Mouse (Mus musculus) embryonic facial prominence, embryonic 11.5 days (tissue): ENCODE measurements around the gene Arhgap42. TPM values are rescaled to one million over a fixed set of nuclear protein-coding genes. Genes with fewer than 3 reads are reported as not detected.

Experiments used
- ATAC-seq: fragments of 200-750 bp; cut with Nextera tagmentation; replicated peaks from 2 replicates; pipeline ENCODE4 v1.8.0; 2017; ENCODE audit warnings: low read depth; ENCODE audit not compliant: insufficient number of reproducible peaks, low FRiP score, low TSS enrichment
- DNase-seq: peaks from one replicate; pipeline ENCODE4 v3.0.0-alpha.2; 2015; ENCODE audit warnings: low spot score
- H3K27ac ChIP-seq: fragments of 300-500 bp; sonication (generic); replicated peaks from 2 replicates; pipeline ENCODE4 v1.5.1; 2014; ENCODE audit warnings: mild to moderate bottlenecking, low read depth, low read length, control low read depth
- H3K27me3 ChIP-seq: fragments of 300-500 bp; sonication (generic); 2 replicates; pipeline ENCODE4 v1.6.1; 2014; ENCODE audit warnings: mild to moderate bottlenecking, low read length, moderate library complexity, mixed read lengths; ENCODE audit not compliant: control insufficient read depth, insufficient read depth
- H3K36me3 ChIP-seq: fragments of 300-500 bp; sonication (generic); replicated peaks from 2 replicates; pipeline ENCODE4 v1.6.1; 2014; ENCODE audit warnings: low read depth, mild to moderate bottlenecking, low read length, moderate library complexity, mixed read lengths; ENCODE audit not compliant: control insufficient read depth, insufficient read depth
- H3K4me1 ChIP-seq: fragments of 300-500 bp; sonication (generic); 2 replicates; pipeline ENCODE4 v1.6.1; 2014; ENCODE audit warnings: low read length, mixed read lengths; ENCODE audit not compliant: control insufficient read depth, insufficient read depth
- H3K4me2 ChIP-seq: fragments of 300-500 bp; sonication (generic); 2 replicates; pipeline ENCODE4 v1.6.1; 2014; ENCODE audit warnings: low read depth, mild to moderate bottlenecking, control low read depth, low read length, moderate library complexity
- H3K4me3 ChIP-seq: fragments of 300-500 bp; sonication (generic); 2 replicates; pipeline ENCODE4 v1.5.1; 2014; ENCODE audit warnings: low read depth, low read length, control low read depth
- H3K9ac ChIP-seq: fragments of 300-500 bp; sonication (generic); replicated peaks from 2 replicates; pipeline ENCODE4 v1.6.1; 2014; ENCODE audit warnings: mild to moderate bottlenecking, control low read depth, low read length
- H3K9me3 ChIP-seq: fragments of 300-500 bp; sonication (generic); replicated peaks from 2 replicates; pipeline ENCODE4 v1.6.1; 2016; ENCODE audit warnings: mild to moderate bottlenecking, low read length, inconsistent platforms, mixed read lengths; ENCODE audit not compliant: control insufficient read depth
- WGBS: fragments of 180-500 bp; shearing (Covaris S2); extraction: QIAGEN DNeasy Blood & Tissue Kit; methylation state at CpG from one replicate; pipeline ENCODE4 v1.1.7; 2014; 5-methylcytosine and 5-hydroxymethylcytosine counted together
- polyA plus RNA-seq: library from polyadenylated mRNA; unstranded; fragments of >200 nt; fragmentation: Nextera tagmentation; extraction: Ambion mirVana; gene quantifications from 2 replicates; pipeline ENCODE4 v1.2.1, GENCODE M21; 2014

The Arhgap42 gene
- polyA plus RNA-seq, 1 experiment from 2014 or later = 38.9 TPM

DNA sequence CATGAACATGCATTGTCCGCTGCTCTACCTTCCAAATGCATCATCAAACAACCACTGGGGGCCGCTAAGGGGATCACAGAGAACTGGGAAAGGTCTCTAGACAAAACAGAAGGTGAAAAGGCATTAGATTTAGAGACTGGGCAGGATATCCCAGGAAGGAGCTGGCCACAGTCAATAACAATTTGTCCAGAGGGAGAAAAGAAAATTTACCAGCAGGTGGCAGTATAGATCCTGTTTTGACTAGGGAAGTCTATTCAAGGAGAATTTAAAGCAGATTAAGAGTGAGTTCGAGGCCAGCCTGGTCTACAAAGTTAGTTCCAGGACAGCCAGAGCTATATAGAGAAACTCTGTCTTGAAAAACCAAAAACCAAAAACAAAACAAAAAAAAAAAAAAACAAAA, 189.7 kb downstream of the Arhgap42 start:
- WGBS = 63% methylated on average over 3 of the region's 3 CpGs
- H3K4me1 ChIP-seq = no peaks in the 10 kb centered on the region
- DNase-seq (peak; percentile 72), ATAC-seq (no peak)
- no peak overlapping the region for H3K4me2 ChIP-seq
- H3K27ac ChIP-seq = no peak overlapping the region
- H3K36me3 ChIP-seq = no peaks in the 10 kb centered on the region
- no peaks in the 10 kb centered on the region for H3K9me3 ChIP-seq
- no peaks in the 10 kb centered on the region for H3K27me3 ChIP-seq
- no peak overlapping the region for H3K9ac ChIP-seq
- H3K4me3 ChIP-seq = no peak overlapping the region

DNA sequence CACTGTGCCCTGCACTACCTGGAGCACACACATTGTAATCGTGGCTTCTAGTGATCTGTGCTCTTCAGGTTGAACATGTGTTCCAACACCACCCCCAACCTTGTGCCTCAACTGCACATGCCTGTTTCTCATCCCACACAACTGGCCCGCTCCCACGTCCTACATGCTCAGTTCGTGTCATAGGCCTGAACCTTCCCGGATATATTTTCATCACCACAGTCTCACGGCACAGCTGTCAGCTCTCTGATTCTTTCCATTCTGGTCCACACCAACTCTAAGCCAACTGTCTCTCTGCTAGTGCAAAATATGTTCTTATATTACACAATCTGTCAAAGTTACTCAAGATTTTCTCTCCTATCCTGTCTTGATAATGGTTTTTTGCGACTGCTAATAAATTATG, 197.9 kb downstream of the Arhgap42 start:
- no peaks in the 10 kb centered on the region for H3K36me3 ChIP-seq
- 91% methylated on average over 7 of the region's 7 CpGs for WGBS

GRCm38 (mm10) chr9:9037017-9037671, 201.8 kb downstream of the Arhgap42 start:
- Histone ChIP-seq H3K4me1 (no peaks in the 10 kb centered on the region), H3K36me3 (no peaks in the 10 kb centered on the region), H3K9ac (no peak overlapping the region), H3K27me3 (no peaks in the 10 kb centered on the region), H3K4me2 (no peak overlapping the region), H3K4me3 (no peak overlapping the region), H3K27ac (no peak overlapping the region), H3K9me3 (no peaks in the 10 kb centered on the region)
- no peak for DNase-seq
- ATAC-seq = no peak
- 78% methylated on average over 3 of the region's 3 CpGs for WGBS

More for the DNA sequence above, 197.9 kb downstream of the Arhgap42 start:
- no peak overlapping the region for H3K27ac ChIP-seq
- no peak overlapping the region for H3K9ac ChIP-seq
- H3K4me3 ChIP-seq = no peak overlapping the region
- no peaks in the 10 kb centered on the region for H3K4me1 ChIP-seq
- H3K27me3 ChIP-seq = no peaks in the 10 kb centered on the region
- H3K9me3 ChIP-seq = no peaks in the 10 kb centered on the region
- no peak overlapping the region for H3K4me2 ChIP-seq
- no peak for ATAC-seq
- no peak for DNase-seq

DNA sequence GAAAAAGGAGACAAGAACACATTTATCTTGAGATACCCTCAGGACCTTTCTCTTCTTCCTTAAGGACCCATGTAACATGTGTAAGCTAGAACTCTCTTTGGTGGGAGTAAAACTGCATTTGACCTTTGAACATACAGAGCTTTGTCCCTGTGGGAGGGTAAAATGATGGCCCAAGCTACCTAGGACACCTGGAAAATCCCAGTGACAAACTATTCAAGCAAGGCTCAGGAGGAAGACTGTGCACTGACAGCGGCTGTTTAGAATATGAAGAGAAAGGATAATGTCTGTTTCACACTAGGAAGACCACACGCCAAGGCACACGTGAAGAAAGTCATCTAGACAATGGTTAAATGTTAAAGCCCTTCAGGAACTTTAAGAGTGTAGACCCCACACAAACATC, 211.0 kb downstream of the Arhgap42 start:
- ATAC-seq (no peak), DNase-seq (no peak)
- H3K9ac ChIP-seq = no peak overlapping the region
- no peaks in the 10 kb centered on the region for H3K4me1 ChIP-seq
- H3K27me3 ChIP-seq = no peaks in the 10 kb centered on the region
- H3K36me3 ChIP-seq = no peaks in the 10 kb centered on the region
- no peak overlapping the region for H3K27ac ChIP-seq
- H3K4me2 ChIP-seq = no peak overlapping the region
- WGBS = 71% methylated on average over 3 of the region's 3 CpGs
- H3K9me3 ChIP-seq = no peaks in the 10 kb centered on the region
- H3K4me3 ChIP-seq = no peak overlapping the region

DNA sequence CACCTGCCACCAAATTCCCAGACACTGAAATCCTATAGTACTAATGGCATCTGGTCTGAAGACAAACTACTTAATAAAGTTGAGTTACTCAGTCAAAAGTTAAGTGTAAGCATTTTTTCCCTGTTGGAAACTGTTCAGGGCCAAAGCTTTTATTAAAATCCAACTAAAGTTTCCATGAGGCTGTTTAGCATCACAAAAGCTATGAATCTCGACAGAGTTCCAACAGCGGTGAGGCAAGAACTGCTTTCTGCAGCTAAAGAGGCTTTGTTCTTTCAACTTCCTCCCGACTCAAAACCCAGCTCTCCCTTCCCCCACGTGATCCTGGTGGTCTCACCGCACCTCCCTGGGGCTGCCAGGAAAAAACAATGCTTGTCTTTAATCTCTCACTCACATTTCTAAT, 211.5 kb downstream of the Arhgap42 start:
- peak; percentile 10 for DNase-seq
- Histone ChIP-seq H3K4me2 (no peak overlapping the region), H3K27me3 (no peaks in the 10 kb centered on the region), H3K36me3 (no peaks in the 10 kb centered on the region), H3K4me3 (no peak overlapping the region), H3K4me1 (no peaks in the 10 kb centered on the region), H3K27ac (no peak overlapping the region), H3K9me3 (no peaks in the 10 kb centered on the region), H3K9ac (no peak overlapping the region)
- WGBS = 7% methylated on average over 5 of the region's 5 CpGs
- ATAC-seq = no peak

DNA sequence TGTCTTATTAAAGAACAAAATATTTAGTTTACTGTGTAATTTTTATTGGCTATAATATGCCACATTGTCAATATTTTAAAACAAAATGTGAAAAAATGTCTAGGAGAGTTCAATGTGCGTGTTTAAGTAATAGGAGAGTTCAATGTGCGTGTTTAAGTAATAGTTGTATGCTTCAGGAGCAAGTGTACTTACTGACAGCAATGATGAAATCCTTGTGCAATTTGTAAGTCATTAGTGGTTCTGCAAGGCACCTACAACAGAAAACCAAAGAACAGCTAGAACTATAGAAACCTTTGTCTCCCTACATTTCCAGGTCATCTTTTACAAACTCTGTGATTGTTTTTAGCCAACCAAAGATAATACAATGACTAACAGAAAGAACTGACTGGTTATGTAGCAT, 223.8 kb downstream of the Arhgap42 start:
- Histone ChIP-seq H3K4me1 (no peaks in the 10 kb centered on the region), H3K9me3 (no peaks in the 10 kb centered on the region), H3K9ac (no peak overlapping the region), H3K4me2 (no peak overlapping the region), H3K27me3 (no peaks in the 10 kb centered on the region), H3K4me3 (no peak overlapping the region), H3K27ac (no peak overlapping the region), H3K36me3 (no peaks in the 10 kb centered on the region; the same call in 1 of the 2 replicates)
- ATAC-seq (no peak), DNase-seq (no peak)
- WGBS = 93% methylated on average over 2 of the region's 2 CpGs

DNA sequence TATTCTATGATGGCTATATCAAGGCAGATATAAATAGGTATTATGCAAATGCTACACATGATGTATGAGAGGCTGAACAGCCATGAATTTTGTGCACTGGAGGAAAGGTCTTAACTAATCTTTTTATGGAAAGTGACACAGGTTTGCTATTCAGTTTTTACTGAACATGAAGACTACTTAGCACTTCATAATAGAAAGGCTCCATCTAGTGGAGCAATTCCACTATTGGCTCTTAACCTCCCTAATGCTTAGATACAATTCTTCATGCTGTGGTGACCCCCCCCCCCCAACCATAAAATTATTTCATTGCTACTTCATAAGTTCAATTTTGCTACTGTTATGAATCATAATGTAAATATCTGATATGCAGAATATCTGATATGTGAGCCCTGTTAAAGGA, 237.7 kb downstream of the Arhgap42 start:
- Histone ChIP-seq H3K27ac (no peak overlapping the region), H3K27me3 (no peaks in the 10 kb centered on the region), H3K4me2 (no peak overlapping the region), H3K9me3 (no peaks in the 10 kb centered on the region), H3K4me1 (no peaks in the 10 kb centered on the region), H3K9ac (no peak overlapping the region), H3K4me3 (no peak overlapping the region), H3K36me3 (no peaks in the 10 kb centered on the region; the same call in 1 of the 2 replicates)
- no peak for ATAC-seq
- DNase-seq = peak; percentile 13

GRCm38 (mm10) chr9:8996494-8996893, 242.4 kb downstream of the Arhgap42 start:
- Histone ChIP-seq H3K4me1 (no peaks in the 10 kb centered on the region), H3K4me2 (no peak overlapping the region), H3K27ac (no peak overlapping the region), H3K9me3 (no peaks in the 10 kb centered on the region), H3K9ac (no peak overlapping the region), H3K27me3 (no peaks in the 10 kb centered on the region), H3K4me3 (no peak overlapping the region), H3K36me3 (no peaks in the 10 kb centered on the region)
- WGBS = 83% methylated on average over 2 of the region's 2 CpGs
- DNase-seq (no peak), ATAC-seq (no peak)
